Mouse (Mus musculus): Measurements from ENCODE around the gene Tmem131l.
A peak's percentile ranks its signal among the peaks of the same experiment; 100 is the strongest.

Gene Tmem131l

DNA sequence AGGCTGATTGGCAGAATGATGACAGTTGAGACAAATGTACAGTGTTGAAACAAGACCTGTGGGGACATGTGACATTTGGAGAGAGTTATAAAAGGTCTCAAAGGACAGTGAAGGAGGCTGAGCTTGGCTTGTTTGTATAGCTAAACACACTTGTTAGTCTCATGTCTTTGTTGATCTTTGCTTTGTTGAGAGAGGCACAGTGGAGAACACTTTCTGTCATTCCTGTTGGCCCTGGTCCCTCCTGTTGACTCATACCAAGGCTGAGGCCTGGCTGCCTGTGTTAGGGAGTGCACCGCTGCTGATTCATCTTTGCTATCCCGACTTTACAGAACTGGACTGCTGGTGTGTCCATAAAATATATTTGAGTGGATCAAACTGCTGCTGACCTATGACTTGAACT, 174.8 kb downstream of the Tmem131l start:
- no peak for DNase-seq (ENCODE audit: low spot score in 2 of 2)

DNA sequence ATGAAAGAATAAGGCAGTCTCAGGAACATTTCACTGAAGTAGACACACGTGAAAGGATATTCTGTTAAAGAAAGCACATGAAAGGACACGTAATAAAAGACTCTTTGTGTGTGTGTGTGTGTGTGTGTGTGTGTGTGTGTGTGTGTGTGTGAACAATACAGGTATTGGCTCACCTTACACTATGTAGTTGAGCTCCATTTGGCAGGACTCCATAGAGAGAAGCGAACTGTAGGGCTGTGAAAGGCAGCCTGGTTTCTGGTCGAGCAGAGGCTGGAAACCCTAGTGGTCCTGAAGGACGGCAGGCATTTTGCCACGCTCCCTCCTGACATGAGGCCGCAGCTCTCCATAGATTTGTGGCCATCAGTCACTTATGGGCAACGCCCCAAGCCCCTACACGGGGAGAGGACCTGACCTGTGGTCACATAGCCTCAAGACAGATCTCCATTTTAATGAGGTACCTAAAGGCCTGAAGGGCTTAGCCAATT, 175.9 kb downstream of the Tmem131l start:
- no peak for DNase-seq (ENCODE audit: low spot score in 2 of 2)

DNA sequence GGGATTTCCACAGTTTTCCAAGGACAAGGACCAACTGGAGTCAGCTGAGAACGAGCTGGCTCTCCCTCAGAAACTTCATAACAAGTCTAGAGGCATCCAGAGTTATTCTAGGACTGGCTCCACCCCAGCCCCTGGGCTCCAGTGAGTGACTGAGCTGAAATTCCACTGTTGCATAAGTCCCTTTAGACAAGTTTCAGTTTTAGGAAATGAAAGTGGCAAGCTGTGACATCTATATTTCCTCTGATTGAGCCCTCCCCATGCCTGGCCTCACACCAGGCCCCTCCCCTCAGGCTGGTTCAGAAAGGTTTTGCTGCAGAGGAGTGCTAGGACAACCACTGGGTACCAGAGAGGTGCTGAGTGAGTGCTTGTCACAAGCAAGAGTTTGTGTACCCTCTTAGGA, 177.0 kb downstream of the Tmem131l start:
- DNase-seq (ENCODE audit: low spot score in 2 of 2) = peak; percentile 34 to 47

DNA sequence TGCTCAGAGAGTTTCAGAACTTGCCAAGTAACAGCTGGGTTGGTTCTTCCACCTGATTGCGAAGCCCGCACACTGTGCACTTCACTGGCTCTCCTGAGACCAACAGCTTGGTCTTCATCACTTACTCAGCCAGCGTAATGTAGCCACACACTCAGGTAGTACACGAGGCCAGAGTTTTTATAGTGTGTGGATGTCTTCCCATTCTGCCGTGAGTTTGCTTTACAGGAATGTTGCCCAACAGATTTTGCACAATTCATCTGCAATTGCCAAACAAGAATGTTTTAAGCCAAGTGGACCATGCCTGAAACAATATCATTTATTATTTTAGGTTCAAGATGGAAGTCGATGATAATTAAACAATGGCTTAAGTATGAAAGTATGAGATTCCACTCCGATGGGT, 180.4 kb downstream of the Tmem131l start:
- no peak for DNase-seq (ENCODE audit: low spot score in 2 of 2)

DNA sequence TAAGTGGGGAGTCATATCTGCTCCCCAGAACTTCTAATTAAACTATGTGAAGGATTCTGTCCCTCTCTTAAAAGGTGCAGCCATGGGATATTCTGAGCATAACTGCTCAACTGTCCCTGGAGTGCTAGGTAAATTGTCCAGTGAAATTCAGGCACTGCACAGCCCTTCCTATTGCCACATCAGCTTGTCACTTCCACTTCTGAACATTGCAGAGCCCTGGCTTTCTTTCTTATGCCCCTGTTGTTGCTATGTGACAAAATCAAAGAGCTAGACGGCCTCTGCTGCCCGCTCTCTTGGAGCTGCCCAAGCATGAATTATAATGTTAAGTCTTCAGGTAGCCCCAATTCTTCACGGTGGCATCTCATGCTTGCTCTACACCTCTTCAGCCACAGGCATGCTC, 180.9 kb downstream of the Tmem131l start:
- no peak for DNase-seq (ENCODE audit: low spot score in 2 of 2)

DNA sequence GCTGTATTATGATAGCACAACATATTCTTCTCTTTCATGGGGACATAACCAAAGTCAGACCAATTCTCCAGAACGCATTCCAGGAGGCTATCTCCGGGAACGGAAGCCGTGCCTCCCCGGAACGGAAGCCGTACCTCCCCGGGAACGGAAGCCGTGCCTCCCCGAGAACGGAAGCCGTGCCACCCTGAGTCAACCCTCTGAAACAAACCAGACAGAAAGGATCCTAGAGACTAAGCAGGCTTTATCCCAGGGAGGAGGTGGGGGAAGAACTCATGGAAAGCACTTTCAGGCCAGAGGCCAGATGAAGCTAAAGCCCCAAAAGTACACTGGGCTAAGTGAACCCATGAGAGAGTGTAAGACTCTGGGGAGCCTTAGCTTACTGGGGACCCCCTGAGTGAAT, 182.4 kb downstream of the Tmem131l start:
- DNase-seq (ENCODE audit: low spot score in 2 of 2) = no peak

DNA sequence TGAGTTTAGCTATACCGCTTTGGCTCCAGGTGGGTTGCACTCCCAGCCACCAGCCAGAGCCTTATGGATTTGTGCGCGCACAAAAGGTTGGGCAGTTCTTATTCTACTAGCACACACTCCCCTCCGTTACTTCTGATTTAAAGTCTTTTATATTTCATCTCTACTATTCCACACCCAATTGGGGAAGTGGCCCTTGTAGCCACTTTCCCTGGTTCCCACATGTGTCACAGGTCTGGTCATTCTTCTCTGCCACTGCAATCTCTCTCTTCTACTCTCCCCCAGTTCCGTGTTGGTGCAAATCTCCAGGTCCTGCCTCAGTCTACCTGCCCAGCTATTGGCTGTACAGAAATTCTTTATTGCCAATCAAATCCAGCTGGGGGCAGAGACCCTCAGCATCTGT, 184.3 kb downstream of the Tmem131l start:
- no peak for DNase-seq (ENCODE audit: low spot score in 2 of 2)

DNA sequence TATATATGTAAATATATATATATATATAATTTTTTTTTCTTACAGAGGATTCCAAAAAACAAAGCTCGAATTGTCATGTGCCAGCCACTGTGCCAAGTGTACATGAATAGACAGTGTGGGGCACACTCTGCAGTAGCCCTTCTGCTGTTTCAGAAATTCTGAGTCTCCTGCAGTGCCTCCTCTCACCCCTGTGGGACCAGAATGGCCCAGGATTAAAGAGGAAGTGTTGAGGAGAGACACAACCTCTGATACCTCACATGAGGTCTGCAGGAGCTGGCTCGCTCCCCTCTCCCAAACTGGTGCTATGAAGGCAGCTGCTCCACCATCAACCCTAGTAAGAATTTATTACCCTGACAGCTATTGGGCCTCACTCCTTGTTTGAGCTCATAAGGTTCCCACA, 190.6 kb downstream of the Tmem131l start:
- no peak for DNase-seq (ENCODE audit: low spot score in 2 of 2)

All from spleen, postnatal 14 days (tissue).